Mouse (Mus musculus): ENCODE measurements around the gene Tom1l2. TPM values are rescaled to one million over a fixed set of nuclear protein-coding genes. Genes with fewer than 3 reads are reported as not detected.

Tom1l2 gene
- polyA plus RNA-seq, 1 experiment from 2014 or later: 54.5 TPM

DNA sequence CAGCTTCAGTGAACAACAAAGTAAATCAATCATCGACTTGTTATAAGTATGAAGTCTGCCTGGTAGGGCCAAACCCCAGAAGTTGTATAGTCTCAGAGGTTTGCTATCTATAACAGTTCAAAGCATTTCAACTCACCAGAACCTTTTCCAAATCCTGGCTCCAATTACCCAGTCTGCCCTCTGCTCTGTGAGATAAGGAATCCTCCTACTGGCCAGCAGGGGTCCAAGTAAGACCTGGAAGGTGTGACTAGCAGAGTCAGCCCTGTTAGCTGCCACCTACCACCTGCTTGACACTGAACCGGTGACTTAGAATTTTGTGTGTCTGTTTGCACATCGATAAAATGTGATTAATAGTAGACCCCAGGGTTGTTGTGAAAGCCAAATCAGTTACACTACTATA lies 14.6 kb upstream of the Tom1l2 start:
- Histone ChIP-seq H3K9ac (no peak overlapping the region; the same call in 1 of the 2 replicates), H3K27me3 (no peaks in the 10 kb centered on the region), H3K4me1 (replicated peaks) (peaks cover 7% of the 10 kb centered on the region; the same call in 1 of the 2 replicates), H3K4me2 (no peak overlapping the region), H3K9me3 (no peaks in the 10 kb centered on the region), H3K27ac (no peak overlapping the region), H3K36me3 (no peaks in the 10 kb centered on the region), H3K4me3 (no peak overlapping the region)
- no peak for ATAC-seq (ENCODE audit: low FRiP score)
- 82% methylated on average over 3 of the region's 3 CpGs for WGBS

DNA sequence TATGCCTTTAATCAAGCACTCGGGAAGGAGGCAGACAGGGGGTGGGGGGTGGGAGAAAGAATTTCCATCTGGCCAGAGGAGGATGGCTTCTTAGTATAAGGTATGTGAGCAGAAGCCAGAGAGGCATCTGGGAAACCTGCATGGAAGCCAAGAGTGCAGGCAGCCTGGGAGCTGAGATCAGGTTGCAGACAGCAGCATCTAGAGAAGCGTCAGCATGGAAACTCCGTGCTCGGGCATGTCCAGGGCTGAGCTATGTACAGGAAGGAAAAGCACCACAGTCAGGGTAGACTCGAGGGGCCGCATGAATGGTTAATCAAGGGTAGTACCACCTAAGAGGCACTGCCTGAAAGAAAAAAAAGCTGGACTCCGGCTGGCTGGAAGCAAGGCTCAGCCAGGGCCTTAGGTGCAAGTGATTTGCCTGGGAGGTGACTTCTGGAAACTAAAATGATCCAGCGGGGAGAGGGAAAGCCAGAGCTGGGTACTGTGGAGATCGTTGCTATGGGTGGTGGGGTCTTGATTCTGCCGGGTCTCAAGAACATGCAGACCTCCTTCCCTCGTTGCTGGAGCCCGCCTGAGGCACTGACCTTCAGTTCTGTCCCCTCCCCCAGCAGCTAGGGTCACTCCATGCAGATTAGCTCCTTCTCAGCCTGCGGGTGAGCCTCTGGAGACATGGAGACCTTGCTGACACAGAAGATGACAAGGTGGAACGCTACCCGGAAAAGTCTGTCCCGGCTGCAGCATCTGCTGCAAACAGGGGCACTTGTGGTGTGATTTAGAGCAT lies 13.7 kb upstream of the Tom1l2 start:
- no peak overlapping the region for H3K4me2 ChIP-seq
- no peaks in the 10 kb centered on the region for H3K9me3 ChIP-seq
- H3K27ac ChIP-seq: peak overlapping the region; percentile 48; the same call in 1 of the 2 replicates
- peak overlapping the region; percentile 39; the same call in 1 of the 2 replicates for H3K9ac ChIP-seq
- ATAC-seq (ENCODE audit: low FRiP score): no peak
- peaks cover 7% of the 10 kb centered on the region; the same call in 1 of the 2 replicates for H3K4me1 ChIP-seq (replicated peaks)
- H3K27me3 ChIP-seq: no peaks in the 10 kb centered on the region
- no peaks in the 10 kb centered on the region for H3K36me3 ChIP-seq
- no peak overlapping the region for H3K4me3 ChIP-seq
- WGBS: 49% methylated on average over 16 of the region's 16 CpGs

DNA sequence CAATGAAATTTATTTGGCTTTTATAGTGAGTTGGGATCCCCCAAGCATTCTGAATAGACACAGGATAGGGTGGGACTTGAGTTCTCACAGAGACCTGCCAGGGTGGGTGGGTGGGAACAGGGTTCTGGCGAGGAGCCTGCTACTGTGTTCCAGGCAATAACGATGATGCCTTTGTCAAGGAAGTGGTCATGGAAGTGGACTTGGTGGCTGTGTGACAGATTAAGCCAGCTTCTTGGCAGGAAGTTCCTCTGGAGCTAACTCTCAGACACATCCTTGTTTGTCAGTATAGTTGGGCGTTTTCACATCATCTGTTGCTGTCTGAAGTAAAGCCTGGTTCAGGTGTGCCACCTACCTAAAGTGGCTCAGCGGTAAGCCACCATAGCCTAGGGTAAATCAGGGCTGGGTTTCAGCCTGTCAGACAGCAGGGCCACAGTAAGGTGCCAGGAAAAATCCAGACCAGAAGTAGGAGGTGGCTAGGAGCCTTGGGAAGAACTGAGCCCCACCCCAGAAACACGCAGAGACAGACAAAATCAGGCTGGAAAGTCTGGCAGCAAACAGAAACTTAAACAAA lies 8.0 kb upstream of the Tom1l2 start:
- Histone ChIP-seq H3K9ac (no peak overlapping the region), H3K4me2 (no peak overlapping the region), H3K36me3 (no peaks in the 10 kb centered on the region), H3K4me1 (replicated peaks) (no peaks in the 10 kb centered on the region), H3K27me3 (no peaks in the 10 kb centered on the region), H3K9me3 (no peaks in the 10 kb centered on the region), H3K27ac (no peak overlapping the region), H3K4me3 (no peak overlapping the region)
- WGBS: 76% methylated on average over 5 of the region's 5 CpGs
- no peak for ATAC-seq (ENCODE audit: low FRiP score)

DNA sequence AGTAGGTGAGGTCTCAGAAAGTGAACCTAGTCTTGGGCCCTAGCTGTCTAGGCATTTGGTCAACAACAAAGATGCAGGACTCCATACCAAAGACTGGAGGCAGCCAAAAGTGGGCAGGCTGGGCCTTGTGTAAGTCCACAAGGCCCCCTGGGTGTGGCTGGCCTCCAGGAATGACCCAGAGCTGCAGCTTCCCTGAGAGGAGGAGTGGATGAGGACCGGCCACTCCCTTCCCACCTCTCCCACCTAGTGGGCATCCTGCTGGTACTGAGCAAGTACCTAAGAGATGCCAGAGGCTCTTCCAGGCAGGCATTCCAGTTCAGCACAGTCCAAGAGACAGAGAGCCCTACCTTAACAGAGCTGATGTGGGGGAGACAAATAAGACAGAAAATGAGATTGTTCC lies 7.2 kb upstream of the Tom1l2 start:
- Histone ChIP-seq H3K9ac (no peak overlapping the region), H3K27me3 (no peaks in the 10 kb centered on the region), H3K4me1 (replicated peaks) (no peaks in the 10 kb centered on the region), H3K9me3 (no peaks in the 10 kb centered on the region), H3K4me3 (no peak overlapping the region), H3K36me3 (no peaks in the 10 kb centered on the region), H3K27ac (no peak overlapping the region), H3K4me2 (no peak overlapping the region)
- 95% methylated on average over 1 of the region's 1 CpGs for WGBS
- no peak for ATAC-seq (ENCODE audit: low FRiP score)

DNA sequence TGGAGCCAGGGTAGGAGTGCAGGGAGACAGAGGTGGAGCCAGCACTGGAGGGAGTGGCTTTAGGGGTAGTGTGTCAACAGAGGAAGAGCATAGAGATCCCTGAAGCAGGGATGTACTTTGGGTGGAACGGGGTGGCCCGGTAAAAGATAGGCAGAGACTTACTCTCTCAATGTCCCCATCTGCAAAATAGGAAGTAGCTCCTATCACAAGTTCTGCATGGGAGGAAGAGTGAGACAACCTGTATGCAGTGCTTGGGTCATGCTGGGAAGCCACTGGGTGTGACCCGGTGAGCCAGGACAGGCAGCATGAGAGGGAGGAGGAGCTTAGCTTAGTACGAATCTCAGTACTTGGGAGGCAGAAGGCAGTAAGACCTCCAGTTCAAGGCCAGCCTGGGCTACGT lies 6.4 kb upstream of the Tom1l2 start:
- Histone ChIP-seq H3K4me3 (no peak overlapping the region), H3K27me3 (no peaks in the 10 kb centered on the region), H3K9me3 (no peaks in the 10 kb centered on the region), H3K36me3 (no peaks in the 10 kb centered on the region), H3K27ac (no peak overlapping the region), H3K4me1 (replicated peaks) (no peaks in the 10 kb centered on the region), H3K9ac (no peak overlapping the region), H3K4me2 (no peak overlapping the region)
- no peak for ATAC-seq (ENCODE audit: low FRiP score)
- WGBS: 82% methylated on average over 5 of the region's 5 CpGs

DNA sequence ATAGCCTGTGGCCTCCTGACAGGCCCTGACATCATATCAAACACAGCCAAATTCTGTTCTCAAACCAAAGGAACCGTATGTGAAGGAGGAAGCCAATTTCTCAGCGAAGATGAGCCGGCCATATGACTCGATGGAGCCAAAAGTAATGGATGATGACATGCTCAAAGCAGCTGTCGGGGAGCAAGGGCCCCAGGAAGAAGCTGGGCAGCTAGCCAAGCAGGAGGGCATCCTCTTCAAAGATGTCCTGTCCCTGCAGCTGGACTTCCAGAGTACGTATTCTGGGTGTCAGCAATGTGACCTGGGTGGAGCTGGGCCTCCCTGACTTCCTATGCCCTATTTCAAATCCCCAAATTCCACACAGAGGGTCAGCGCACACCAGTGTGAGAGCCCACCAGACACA lies 5.8 kb upstream of the Tom1l2 start:
- WGBS: 73% methylated on average over 7 of the region's 7 CpGs
- no peaks in the 10 kb centered on the region for H3K27me3 ChIP-seq

DNA sequence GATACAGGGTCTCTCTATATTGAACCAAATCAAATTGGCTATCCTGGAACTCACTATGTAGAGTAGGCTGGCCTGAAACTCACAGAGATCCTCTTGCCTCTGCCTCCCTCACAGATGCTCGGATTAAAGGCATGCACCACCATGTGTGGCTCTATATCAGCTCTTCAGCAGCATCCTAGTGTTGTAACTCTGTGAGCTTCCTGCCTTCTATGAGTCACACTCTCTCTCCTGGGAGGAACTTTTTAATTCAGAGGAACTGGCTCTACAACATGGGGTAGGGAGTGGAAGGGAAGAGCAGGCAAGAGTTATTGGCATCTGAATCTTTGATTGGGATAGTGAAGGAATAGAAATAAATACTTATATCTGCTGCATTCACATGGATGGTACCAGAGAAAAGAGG lies 4.4 kb upstream of the Tom1l2 start:
- peaks cover 8% of the 10 kb centered on the region for H3K4me1 ChIP-seq (replicated peaks)
- H3K9ac ChIP-seq: no peak overlapping the region
- H3K9me3 ChIP-seq: no peaks in the 10 kb centered on the region
- no peak overlapping the region for H3K27ac ChIP-seq
- no peak overlapping the region for H3K4me2 ChIP-seq
- no peaks in the 10 kb centered on the region for H3K36me3 ChIP-seq
- no peak for ATAC-seq (ENCODE audit: low FRiP score)
- no peak overlapping the region for H3K4me3 ChIP-seq
- WGBS: 50% methylated on average over 1 of the region's 1 CpGs
- H3K27me3 ChIP-seq: no peaks in the 10 kb centered on the region

More for the DNA sequence above, 5.8 kb upstream of the Tom1l2 start:
- Histone ChIP-seq H3K27ac (no peak overlapping the region), H3K4me3 (no peak overlapping the region), H3K9me3 (no peaks in the 10 kb centered on the region), H3K9ac (no peak overlapping the region), H3K4me2 (no peak overlapping the region), H3K4me1 (replicated peaks) (peaks cover 2% of the 10 kb centered on the region; the same call in 1 of the 2 replicates), H3K36me3 (no peaks in the 10 kb centered on the region)
- no peak for ATAC-seq (ENCODE audit: low FRiP score)

DNA sequence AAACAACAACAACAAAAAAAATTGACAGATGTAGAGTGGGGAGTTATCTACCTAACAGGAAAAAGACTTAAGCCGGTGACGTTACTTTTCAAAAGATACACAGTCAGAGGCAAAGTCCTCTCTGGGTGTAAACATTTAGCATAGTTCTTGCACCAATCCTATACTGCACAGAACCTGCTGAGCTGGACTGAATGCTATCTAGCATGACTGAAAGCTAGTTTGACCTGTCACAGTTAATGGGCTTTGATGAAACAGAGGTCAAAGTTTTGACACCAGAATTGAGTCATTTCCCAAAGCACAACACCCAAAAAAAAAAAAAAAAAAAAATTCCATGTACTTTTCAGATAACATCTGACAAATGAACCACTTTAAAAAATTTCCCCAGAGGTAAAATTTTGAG lies 3.2 kb upstream of the Tom1l2 start:
- Histone ChIP-seq H3K36me3 (no peaks in the 10 kb centered on the region), H3K9ac (no peak overlapping the region), H3K4me3 (no peak overlapping the region), H3K4me2 (no peak overlapping the region), H3K9me3 (no peaks in the 10 kb centered on the region), H3K27me3 (no peaks in the 10 kb centered on the region), H3K27ac (no peak overlapping the region), H3K4me1 (replicated peaks) (peaks cover 20% of the 10 kb centered on the region)
- 93% methylated on average over 2 of the region's 2 CpGs for WGBS
- ATAC-seq (ENCODE audit: low FRiP score): no peak

DNA sequence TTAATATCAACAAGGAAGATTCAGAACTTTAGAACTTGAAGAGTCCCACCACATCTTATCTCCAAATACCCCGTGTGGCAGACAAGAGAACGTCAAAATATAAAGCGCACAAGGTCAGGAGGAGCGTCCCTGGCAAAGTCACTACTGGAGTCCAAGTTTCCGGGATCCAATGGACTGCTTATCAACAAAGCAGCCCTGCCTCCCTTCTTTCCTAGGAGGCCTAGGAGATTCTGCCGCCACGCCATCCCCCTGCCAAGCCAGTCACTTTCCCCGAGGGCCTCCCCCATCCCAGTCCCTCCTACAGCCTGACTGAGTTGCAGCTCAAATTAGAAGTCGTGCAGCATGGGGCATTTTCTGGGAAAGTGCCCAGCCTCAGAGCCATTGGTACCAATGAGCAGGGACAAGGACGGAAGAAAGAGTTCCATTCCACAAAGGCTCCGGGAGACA lies 757 bp downstream of the Tom1l2 start:
- H3K27ac ChIP-seq: peak overlapping the region; percentile 82
- H3K4me3 ChIP-seq: peak overlapping the region; percentile 66
- H3K4me1 ChIP-seq (replicated peaks): peaks cover 25% of the 10 kb centered on the region
- H3K36me3 ChIP-seq: no peaks in the 10 kb centered on the region
- no peak for ATAC-seq (ENCODE audit: low FRiP score)
- peak overlapping the region; percentile 88 for H3K4me2 ChIP-seq
- 27% methylated on average over 11 of the region's 11 CpGs for WGBS
- H3K9ac ChIP-seq: peak overlapping the region; percentile 80
- H3K9me3 ChIP-seq: no peaks in the 10 kb centered on the region
- no peaks in the 10 kb centered on the region for H3K27me3 ChIP-seq

DNA sequence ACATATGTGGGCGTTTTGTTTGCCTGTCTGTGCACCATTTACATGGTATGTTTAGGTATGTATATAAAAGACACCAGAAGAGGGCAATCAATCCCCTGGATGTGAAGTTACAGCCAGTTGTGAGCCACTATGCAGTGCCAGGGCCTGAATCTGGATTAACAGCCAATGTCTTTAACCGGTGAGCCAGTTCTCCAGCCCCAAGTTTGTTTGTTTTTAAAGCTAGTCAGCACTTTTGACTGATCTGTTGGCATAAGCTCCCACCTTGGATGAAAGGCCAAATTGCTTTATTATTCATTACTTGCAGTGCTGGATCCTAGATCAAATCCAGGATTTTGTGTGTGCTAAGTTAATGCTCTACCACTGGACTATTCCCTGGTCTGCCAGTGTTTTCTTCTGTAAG lies 1.3 kb downstream of the Tom1l2 start:
- H3K9me3 ChIP-seq: no peaks in the 10 kb centered on the region
- H3K4me3 ChIP-seq: peak overlapping the region; percentile 66
- WGBS: 73% methylated on average over 2 of the region's 2 CpGs
- H3K4me1 ChIP-seq (replicated peaks): peaks cover 25% of the 10 kb centered on the region
- H3K27me3 ChIP-seq: no peaks in the 10 kb centered on the region
- no peaks in the 10 kb centered on the region for H3K36me3 ChIP-seq
- H3K27ac ChIP-seq: no peak overlapping the region
- ATAC-seq (ENCODE audit: low FRiP score): no peak
- peak overlapping the region; percentile 88 for H3K4me2 ChIP-seq
- peak overlapping the region; percentile 80 for H3K9ac ChIP-seq

DNA sequence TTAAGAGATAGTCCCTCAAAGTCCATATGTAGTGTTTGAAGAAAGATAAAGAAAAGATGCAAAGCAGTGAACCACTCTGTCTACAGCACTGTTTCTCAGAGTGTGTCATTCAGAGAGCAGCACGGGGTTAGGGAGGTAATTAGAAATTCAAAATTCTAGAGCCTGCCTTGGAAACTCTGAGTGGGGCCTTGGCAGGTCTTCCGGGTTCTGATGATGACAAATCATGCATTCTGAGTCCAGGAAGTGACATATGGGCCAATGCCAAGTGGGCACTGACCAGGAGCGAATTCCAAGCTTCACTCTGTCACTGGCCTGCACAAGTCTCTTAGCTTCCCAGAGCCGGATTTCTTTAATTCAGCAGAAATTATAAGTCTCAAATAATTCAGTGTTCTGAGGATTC lies 6.2 kb downstream of the Tom1l2 start:
- no peak for ATAC-seq (ENCODE audit: low FRiP score)

DNA sequence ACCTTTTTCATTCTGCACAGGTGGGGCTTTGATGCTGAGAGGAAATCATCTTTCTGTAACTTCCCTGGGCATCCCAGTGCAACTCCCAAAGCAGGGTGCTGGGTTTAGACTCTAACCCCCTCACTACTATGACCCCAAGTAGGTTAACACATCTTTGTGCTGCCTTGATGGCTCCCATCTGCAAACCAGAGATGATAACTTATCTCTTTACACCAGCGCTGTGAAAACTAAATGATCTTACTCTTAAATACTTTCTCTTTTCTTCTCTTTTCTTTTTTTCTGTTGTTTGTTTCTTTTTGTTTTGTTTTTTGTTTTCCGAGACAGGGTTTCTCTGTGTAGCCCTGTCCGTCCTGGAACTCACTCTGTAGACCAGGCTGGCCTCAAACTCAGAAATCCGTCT lies 6.8 kb downstream of the Tom1l2 start:
- Histone ChIP-seq H3K27me3 (no peaks in the 10 kb centered on the region), H3K27ac (no peak overlapping the region), H3K9me3 (no peaks in the 10 kb centered on the region), H3K9ac (no peak overlapping the region), H3K4me3 (no peak overlapping the region), H3K4me2 (no peak overlapping the region), H3K4me1 (replicated peaks) (peaks cover 4% of the 10 kb centered on the region), H3K36me3 (peaks cover 13% of the 10 kb centered on the region)
- no peak for ATAC-seq (ENCODE audit: low FRiP score)
- WGBS: 76% methylated on average over 4 of the region's 4 CpGs

More for the DNA sequence above, 6.2 kb downstream of the Tom1l2 start:
- Histone ChIP-seq H3K9ac (no peak overlapping the region), H3K27ac (no peak overlapping the region), H3K4me1 (replicated peaks) (peaks cover 11% of the 10 kb centered on the region), H3K4me2 (no peak overlapping the region), H3K9me3 (no peaks in the 10 kb centered on the region), H3K27me3 (no peaks in the 10 kb centered on the region), H3K4me3 (no peak overlapping the region), H3K36me3 (peaks cover 13% of the 10 kb centered on the region)
- 69% methylated on average over 4 of the region's 4 CpGs for WGBS

DNA sequence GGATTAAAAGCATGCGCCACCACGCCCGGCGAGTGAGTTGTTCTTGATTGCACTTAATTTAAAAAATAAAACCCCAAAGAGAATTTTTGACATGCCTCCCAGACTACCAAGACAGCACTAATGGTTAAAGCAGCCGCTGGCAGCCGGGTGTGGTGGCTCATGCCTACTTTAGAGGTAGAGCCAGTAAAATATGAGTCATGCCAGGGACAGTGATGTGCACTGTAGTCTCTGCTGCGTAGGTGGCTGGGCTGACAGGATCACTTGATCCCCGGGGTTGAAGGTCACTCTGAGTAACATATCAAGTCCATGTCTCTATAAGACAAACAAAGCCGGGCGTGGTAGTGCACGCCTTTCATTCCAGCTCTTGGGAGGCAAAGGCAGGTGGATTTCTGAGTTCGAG lies 13.3 kb downstream of the Tom1l2 start:
- no peak overlapping the region for H3K9ac ChIP-seq
- no peaks in the 10 kb centered on the region for H3K9me3 ChIP-seq
- H3K4me2 ChIP-seq: no peak overlapping the region
- no peak overlapping the region for H3K4me3 ChIP-seq
- WGBS: 94% methylated on average over 12 of the region's 12 CpGs
- no peak overlapping the region for H3K27ac ChIP-seq
- H3K36me3 ChIP-seq: peaks cover 17% of the 10 kb centered on the region
- no peaks in the 10 kb centered on the region for H3K27me3 ChIP-seq
- peaks cover under 1% of the 10 kb centered on the region for H3K4me1 ChIP-seq (replicated peaks)
- no peak for ATAC-seq (ENCODE audit: low FRiP score)
